Mouse (Mus musculus): Measurements from ENCODE around the gene Taar7e.
"Not testable (repeated sequence)": the region's sequence is repeated elsewhere in the genome, so short reads cannot be mapped to it uniquely, and the experiment has no call there.

The Taar7e gene

DNA sequence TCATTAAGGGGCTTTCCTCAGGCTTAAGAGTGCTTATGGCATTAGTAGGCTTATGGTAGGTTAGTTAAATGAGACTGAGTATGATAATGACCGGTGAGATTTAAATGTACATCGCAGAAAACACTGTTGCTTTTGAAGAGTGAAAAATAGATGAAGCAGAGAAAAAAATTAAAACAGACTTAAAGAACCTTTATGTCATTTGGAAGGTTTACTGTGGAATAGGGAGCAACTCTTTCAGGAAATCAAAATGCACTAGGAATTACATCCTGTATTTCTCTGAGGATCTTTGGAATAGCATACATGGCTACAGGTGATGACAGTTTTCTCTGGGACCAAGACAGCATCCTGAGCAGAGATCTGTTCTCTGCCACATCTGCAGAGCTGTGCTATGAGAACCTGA is at the start of gene Taar7e:
TSS of gene Taar7e (plus strand) at position 301 of the 400 bp plus-strand sequence.
- no peak for DNase-seq (ENCODE audit: extremely low read depth, low read depth)

DNA sequence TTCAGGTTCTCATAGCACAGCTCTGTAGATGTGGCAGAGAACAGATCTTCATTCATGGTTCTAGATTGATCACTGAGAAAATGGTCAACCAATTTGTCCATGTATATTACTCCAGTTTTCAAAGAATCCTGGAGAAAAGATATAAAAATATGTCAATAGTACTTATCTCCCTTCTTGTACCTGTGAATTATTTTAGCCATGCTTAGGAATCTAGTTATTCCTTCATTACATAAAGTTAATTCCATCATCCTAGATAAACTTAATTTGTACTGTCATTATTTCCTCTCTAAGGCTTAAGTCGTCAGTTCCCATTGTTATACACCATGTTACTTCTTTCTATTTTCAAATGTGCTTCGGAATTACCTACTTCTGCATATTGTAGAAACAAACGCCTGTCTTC is 44.0 kb upstream of the Taar7e start, which contains the start of gene Taar7a:
TSS of gene Taar7a (minus strand) at position 101 of the 400 bp plus-strand sequence.
- no peak for DNase-seq (ENCODE audit: extremely low read depth, low read depth)

DNA sequence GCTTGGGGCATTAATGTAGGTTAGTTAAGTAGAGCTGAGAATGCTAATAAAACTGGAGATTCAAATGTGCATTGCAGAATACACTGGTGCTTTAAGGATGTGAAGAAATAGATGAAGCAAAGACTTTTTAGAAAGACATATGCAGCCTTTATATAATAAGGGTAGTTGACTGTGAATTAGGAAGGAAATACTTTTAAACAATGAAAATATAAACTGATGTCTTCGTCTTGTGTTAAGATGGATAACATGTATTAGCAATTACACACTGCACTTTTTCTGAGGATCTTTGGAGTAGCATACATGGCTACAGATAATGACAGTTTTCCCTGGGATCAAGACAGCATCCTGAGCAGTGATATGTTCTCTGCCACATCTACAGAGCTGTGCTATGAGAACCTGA is 37.8 kb upstream of the Taar7e start, which contains the start of gene Taar7b:
TSS of gene Taar7b (plus strand) at position 301 of the 400 bp plus-strand sequence.
- no peak for DNase-seq (ENCODE audit: extremely low read depth, low read depth)

DNA sequence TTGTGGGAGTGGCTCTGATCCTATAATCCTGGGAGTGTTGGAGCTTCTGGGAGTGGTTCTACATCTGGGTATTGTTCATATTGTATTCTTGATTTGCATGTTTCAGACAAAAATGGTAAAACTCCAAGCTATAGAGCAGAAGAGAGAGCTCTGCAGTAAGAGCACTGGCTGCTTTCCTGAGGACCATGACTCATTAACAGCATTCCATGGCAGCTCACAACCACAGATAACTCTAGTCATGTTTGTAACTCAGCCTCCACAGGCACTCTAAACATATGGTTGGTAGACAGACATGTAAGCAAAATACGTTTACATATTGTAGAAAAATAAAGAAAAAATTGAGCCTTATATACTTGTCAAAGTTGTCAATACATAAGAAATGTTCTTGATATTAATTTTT is 31.0 kb upstream of the Taar7e start:
- no peak for DNase-seq (ENCODE audit: extremely low read depth, low read depth)

DNA sequence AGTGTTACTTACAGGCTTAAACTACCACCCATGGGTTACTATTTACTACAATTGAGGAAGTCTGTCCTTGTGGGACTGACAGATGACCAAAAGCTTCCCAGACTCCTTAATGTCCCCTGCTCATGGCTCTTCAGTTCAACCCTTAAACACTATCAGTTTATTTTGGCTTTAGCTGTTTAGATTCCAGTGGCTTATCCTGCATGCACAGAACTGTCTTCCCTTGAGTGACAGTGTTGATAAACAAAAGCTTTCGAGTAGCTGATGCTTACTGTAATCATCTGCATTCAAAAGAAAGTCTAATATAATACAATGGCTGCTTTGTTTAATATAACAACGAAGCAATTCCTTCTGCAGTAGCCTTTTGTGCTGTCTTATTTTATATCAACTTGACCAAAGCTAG is 30.4 kb upstream of the Taar7e start:
- no peak for DNase-seq (ENCODE audit: extremely low read depth, low read depth)

DNA sequence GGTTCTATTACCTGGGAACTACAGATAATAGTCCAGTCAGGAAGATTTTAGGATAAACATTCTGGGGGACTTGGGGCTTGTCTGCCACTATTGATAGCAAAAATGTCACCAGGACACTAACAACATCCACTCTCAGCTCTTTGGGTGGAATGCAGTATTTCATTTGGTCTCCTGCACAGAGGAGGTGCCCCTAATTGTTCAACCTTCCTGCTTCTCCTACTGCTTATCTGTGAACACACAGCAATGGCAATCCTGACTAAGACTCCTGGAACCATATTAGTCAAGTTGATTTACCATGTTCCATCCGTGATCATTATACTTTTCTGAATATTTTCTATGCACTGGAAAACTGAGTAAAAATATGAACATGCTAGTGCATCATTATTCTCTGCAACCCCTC is 29.3 kb upstream of the Taar7e start:
- DNase-seq (ENCODE audit: extremely low read depth, low read depth) = no peak

DNA sequence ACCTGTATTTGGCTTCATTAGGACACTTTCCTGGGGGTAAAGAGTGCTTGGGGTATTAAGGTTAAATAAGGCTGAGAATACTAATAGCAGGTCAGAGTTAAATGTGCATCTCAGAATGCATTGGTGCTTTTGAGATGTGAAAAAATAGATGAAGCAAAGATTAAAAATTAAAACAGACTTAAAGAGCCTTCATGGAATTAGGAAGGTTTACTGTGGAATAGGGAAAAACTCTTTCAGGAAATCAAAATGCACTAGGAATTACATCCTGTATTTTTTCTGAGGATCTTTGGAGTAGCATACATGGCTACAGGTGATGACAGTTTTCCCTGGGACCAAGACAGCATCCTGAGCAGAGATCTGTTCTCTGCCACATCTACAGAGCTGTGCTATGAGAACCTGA is 10.5 kb upstream of the Taar7e start, which contains the start of gene Taar7d:
TSS of gene Taar7d (plus strand) at position 301 of the 400 bp plus-strand sequence.
- no peak for DNase-seq (ENCODE audit: extremely low read depth, low read depth)

DNA sequence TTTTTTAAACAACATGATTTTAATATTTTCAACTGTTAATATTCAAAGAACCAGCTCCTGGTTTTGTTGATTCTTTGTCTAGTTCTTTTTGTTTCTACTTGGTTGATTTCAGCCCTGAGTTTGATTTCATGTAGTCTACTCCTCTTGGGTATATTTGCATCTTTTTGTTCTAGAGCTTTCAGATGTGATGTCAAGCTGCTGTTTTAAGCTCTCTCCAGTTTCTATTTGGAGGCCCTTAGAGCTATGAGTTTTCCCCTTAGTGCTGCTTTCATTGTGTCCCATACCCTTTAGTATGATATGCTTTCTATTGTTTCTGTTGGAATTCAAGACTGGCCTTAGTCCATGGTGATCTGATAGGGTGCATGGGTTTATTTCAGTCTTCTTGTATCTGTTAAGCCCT is 6.1 kb upstream of the Taar7e start:
- no peak for DNase-seq (ENCODE audit: extremely low read depth, low read depth)

DNA sequence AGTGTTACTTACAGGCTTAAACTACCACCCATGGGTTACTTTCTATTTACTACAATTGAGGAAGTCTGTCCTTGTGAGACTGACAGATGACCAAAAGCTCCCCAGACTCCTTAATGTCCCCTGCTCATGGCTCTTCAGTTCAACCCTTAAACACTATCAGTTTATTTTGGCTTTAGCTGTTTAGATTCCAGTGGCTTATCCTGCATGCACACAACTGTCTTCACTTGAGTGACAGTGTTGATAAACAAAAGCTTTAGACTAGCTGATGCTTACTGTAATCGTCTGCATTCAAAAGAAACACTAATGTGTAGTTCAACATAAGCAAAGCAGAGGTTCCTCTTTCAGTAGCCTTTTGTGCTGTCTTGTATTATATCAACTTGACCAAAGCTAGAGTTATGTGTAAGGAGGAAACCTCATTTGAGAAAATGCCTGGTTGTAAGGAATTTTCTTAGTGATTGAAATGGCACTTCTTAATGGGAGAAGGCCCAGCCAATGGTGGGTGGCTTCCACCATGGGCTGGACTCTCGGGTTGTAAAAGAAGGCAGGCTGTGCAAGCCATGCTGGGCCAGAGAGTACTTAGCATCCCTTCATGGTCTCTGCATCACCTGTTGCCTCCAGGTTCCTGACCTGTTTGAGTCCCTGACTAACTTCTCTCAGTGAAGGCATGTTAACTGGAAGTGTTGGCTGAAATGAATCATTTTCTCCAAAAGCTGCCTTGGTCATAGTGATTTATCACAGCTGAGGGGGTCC is 2.9 kb downstream of the Taar7e start:
- DNase-seq (ENCODE audit: extremely low read depth, low read depth) = no peak

DNA sequence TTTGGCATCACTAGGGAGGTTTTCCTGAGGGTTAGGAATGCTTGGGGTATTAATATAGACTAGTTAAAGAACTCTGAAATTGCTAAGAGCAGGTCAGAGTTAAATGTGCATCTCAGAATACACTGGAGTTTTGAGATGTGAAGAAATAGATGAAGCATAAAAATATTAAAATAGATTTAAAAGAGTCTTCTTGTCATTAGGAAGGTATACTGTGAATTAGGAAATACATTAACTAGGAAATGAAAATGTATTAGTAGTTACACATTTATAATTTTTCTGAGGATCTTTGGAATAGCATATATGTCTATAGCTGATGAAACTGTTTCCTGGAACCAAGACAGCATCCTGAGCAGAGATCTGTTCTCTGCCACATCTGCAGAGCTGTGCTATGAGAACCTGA is 11.8 kb downstream of the Taar7e start, which contains the start of gene Taar7f:
TSS of gene Taar7f (plus strand) at position 301 of the 400 bp plus-strand sequence.
- no peak for DNase-seq (ENCODE audit: extremely low read depth, low read depth)

DNA sequence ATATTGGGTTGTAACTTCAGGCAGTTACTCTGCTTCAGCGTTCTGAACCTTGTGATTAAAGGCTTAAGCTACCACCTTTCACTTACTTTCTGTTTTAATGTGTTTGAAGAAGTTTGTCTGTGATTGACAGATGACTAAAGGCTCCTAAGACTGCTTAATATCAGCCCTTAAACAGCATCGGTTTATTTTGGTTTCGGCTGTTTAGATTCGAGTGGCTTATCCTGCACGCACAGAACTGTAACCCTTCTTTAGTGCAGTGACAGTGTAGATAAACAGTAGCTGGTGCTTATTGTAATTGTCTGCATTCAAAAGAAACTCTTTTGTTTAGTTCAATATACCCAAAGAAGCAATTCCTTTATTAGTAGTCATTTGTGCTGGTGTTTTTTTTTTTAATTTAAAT is 14.6 kb downstream of the Taar7e start:
- no peak for DNase-seq (ENCODE audit: extremely low read depth, low read depth)

DNA sequence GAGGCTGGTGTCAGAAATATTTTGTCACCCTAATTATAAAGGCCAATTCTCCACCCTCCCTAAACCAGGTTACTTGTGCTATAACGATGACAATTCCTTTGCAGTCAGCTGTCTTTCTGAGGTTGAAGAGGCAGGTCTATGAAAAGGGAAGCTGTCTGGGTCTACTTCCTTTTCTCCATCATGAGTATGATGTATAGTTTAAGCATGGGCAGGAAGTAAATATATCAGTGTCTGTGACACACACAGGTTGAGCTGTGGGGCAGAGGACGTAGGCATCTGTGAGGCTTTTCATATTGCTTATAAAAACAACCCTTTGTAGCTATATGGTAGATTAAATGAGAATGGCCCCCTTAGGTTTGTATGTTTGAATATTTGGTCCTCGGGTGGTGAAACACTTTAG is 21.6 kb downstream of the Taar7e start:
- DNase-seq (ENCODE audit: extremely low read depth, low read depth) = no peak

DNA sequence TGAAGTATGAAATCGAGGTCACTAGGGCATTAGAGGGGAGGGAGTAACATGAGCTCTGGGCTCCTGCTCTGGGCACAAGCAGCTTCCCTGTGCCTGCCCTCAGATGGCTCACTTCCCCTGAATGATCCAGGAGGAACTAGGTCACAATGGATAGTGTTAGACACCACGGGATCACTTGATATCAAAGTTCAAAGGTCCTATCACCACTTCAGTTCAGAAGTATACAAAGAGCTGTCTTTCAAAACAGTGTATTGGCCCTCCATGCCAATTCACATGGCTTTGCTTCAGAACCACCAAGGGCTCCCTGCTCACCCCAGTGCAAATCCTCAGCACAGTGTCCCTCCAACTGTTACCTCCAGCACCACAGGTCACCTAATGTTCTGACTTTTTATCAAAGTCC is 37.3 kb downstream of the Taar7e start:
- DNase-seq (ENCODE audit: extremely low read depth, low read depth) = not testable (repeated sequence)

DNA sequence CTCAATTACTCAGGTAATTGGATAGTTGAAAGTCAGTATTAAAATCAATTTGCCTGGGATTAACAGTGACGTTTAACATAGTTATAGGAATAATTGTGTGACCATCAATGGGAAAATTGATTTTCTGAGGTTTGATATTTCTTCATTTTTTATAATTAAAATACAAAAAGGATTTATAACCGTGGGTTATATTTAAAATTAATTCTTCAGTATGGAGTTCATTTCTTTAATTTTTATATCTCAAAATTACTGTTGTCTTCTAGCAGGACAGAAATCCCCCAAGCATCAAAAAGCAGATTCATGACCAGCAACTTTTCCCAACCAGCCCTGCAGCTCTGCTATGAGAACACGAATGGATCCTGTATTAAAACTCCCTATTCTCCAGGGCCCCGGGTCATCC is 38.8 kb downstream of the Taar7e start, which contains the start of gene Taar8a:
TSS of gene Taar8a (plus strand) at position 301 of the 400 bp plus-strand sequence.
- not testable (repeated sequence) for DNase-seq (ENCODE audit: extremely low read depth, low read depth)

DNA sequence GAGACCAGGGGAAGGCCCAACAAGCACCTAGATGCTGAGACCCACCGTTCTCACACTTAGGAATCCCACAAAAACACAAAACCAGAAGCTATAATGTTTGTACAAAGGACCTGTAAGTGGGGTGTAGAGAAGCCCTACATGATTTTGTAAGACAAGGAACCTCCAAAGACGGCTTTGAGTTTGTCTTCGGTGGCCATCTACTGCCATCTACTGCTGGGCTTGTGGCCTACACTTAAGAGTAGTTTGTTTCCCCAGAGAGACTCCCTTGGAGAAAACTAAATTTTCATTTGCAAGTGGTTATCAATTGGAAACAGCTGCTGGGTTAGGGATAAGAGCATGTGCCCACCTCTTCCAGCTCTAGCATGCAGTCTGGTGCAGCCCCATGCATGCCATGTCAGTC is 42.8 kb downstream of the Taar7e start:
- no peak for DNase-seq (ENCODE audit: extremely low read depth, low read depth)

DNA sequence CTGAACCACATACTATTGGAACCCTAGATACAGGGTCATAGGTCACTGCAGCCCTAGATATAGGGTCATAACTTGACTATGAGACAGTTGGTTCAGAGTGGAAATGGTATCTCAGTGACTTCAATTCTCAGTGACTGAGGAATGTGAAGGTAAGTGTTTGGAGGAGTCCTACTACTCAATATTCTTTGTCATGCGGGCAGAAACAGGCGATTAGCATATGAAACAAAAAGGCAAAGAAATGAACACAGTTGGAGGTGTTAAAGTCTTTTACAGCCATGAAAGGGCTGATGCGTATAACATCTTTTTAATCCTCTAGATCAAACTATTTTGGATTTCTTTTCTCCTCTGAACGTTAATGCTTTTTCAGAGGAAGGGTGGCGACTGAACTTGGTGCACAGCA is 48.5 kb downstream of the Taar7e start:
- no peak for DNase-seq (ENCODE audit: extremely low read depth, low read depth)

DNA sequence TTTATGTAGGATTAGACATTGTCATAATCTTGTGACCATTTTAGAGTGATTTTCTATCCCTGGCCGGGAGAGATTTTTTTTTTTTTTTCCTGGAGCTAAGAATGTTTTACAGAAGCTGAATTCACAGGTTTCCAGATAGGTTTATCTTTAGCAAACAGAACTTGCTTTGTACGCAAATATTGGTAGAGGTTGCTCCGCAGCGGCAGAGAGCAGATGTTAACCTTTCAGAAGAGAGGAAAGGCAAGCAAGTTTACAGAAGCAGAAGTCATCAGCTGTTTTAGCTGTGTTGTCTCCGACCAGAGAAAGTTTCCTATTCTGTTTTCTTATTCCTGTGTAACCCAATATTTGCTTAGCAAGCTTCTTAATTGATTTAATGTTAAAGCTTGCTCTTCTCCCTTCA is 49.1 kb downstream of the Taar7e start:
- DNase-seq (ENCODE audit: extremely low read depth, low read depth) = no peak

DNA sequence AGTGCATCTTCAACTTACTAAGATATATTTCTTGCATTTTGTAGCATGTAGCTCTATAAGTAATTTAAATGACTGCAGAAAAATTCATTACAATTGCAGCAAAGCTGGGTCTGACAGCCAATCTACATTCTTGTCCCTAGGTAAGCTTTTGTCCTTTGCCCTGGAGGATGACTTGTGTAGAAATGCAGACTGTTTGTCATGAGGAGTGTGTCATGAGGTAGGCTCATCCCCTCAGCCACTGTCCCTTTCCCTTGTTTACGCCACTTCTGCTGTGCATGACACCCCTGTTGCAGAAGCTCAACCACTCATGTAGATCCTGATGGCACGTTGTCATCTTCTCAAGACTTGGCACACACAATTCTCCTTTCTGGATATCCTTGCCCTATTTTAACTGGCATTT is 49.8 kb downstream of the Taar7e start:
- no peak for DNase-seq (ENCODE audit: extremely low read depth, low read depth)

Measured in MEL-GATA-1-ER (cell line).